Mouse (Mus musculus) bone marrow macrophage, adult 2 months (primary cell): ENCODE data around the gene Pik3r4.

Experiments
- CTCF ChIP-seq: IDR thresholded peaks from 2 replicates; pipeline ENCODE4 v1.5.1; 2012; ENCODE audit warnings: low read depth, mild to moderate bottlenecking, low read length, moderate library complexity
- POLR2A ChIP-seq: IDR thresholded peaks from 2 replicates; pipeline ENCODE4 v1.6.1; 2012; ENCODE audit warnings: mild to moderate bottlenecking, low read depth, low read length, borderline replicate concordance

GRCm38 (mm10) chr9:105672032-105672431, 29.3 kb downstream of the Pik3r4 start:
- TF ChIP-seq CTCF (no peak), POLR2A (no peak)
